Mouse (Mus musculus) brain, embryonic 14.5 days (tissue): ENCODE data around the gene Dph2.

Source experiments
- CTCF ChIP-seq: fragments of 200-500 bp; IDR thresholded peaks from 2 replicates; pipeline ENCODE4 v1.5.1; 2012; ENCODE audit warnings: inconsistent platforms, mild to moderate bottlenecking, moderate library complexity, borderline replicate concordance; ENCODE audit not compliant: insufficient read depth, insufficient read length; ENCODE audit errors: extremely low read depth
- POLR2A ChIP-seq: fragments of 200-500 bp; IDR thresholded peaks from 2 replicates; pipeline ENCODE4 v1.6.1; 2012; ENCODE audit warnings: mild to moderate bottlenecking, inconsistent platforms, borderline replicate concordance; ENCODE audit not compliant: poor library complexity, insufficient read depth, insufficient read length, severe bottlenecking; ENCODE audit errors: extremely low read depth

GRCm38 (mm10) chr4:117858794-117859193 is 33.0 kb downstream of the Dph2 start:
- TF ChIP-seq POLR2A = no peak
- TF ChIP-seq CTCF = peak; percentile 61
